In the genomic region with DNA sequence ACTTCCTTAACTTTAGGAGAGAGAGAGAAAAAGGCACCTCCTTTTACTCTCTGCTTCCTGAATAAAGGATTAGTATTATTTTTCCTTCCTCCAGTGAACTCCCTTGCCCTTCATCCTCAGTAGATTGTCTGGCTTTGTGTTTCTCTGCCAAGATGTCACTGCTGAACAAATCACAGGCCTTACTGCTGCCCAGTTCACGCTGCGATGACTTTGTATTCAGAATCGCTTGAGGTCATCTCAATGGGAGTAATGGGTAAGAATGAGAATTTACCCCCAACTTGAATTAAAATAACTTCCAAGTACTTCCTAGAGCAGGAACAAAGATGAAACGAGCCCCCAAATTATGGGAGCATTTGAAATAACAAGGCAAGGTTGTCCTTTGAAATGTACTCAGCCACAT, we compare ENCODE assay signal across 26 mouse cellular contexts.
DNase-seq lines count a peak whose midpoint lies in the region; ATAC-seq and TF ChIP-seq lines count a peak whose summit lies in the region.
"Had no signal": no experiment of that assay in that cellular context is flagged by ENCODE, and none has a peak within 500 bp of the region (broad histone marks: within the 10 kb centered on the region; RNA-seq: fewer than 3 reads in every experiment).

No protein-coding gene starts in this region.

- 0 out of 2 replicates have a peak, but pooled peaks have one; percentile 52 for ATAC-seq in hindbrain, embryonic 16.5 days
- ATAC-seq in hindbrain, embryonic 13.5 days (ENCODE audit: low FRiP score) = no peak
- ATAC-seq in midbrain, postnatal 0 days (ENCODE audit: low FRiP score) = no peak
- no peak for ATAC-seq in midbrain, embryonic 16.5 days
- ATAC-seq in liver, postnatal 0 days = no peak
- ATAC-seq: CD4-positive, CD25-positive, alpha-beta regulatory T cell, adult 4 months; inflammation-experienced regulatory T-cells, adult 6 months; liver, embryonic 12.5 days; lung, postnatal 0 days had no signal

- no peaks in the 10 kb centered on the region for H3K9me3 ChIP-seq in hindbrain, embryonic 16.5 days (ENCODE audit: control insufficient read depth, low read length)
- no peaks in the 10 kb centered on the region for H3K9me3 ChIP-seq in hindbrain, embryonic 13.5 days
- H3K9me3 ChIP-seq in midbrain, postnatal 0 days (ENCODE audit: low read length) = no peaks in the 10 kb centered on the region
- H3K9me3 ChIP-seq in midbrain, embryonic 16.5 days (replicated peaks; ENCODE audit: control insufficient read depth, low read length, poor library complexity, severe bottlenecking) = no peaks in the 10 kb centered on the region
- H3K9me3 ChIP-seq in liver, postnatal 0 days (ENCODE audit: low read length) = no peaks in the 10 kb centered on the region
- H3K9me3 ChIP-seq: embryonic facial prominence, embryonic 12.5 days; liver, embryonic 12.5 days had no signal

- DNase-seq in midbrain, postnatal 0 days (ENCODE audit: low spot score) = peak; percentile 39
- peak; percentile 44 for DNase-seq in ZHBTc4 (ENCODE audit: low read depth, low spot score)
- DNase-seq in heart, postnatal 25 days (ENCODE audit: low spot score) = no peak
- DNase-seq in liver, postnatal 0 days = no peak
- DNase-seq: adrenal gland, postnatal 10 days; cerebellum, adult 11 months; cerebellum, adult 9-11 months; gastrocnemius, postnatal 14 days; heart, postnatal 14 days; kidney, adult 11 months; kidney, postnatal 14 days; lung, adult 18-20 months; lung, postnatal 4 days; right cerebral cortex, postnatal 4 days; thymus, adult 2 months; thymus, postnatal 4 days had no signal

- WGBS in hindbrain, embryonic 16.5 days = 17% methylated on average over 4 of the region's 4 CpGs
- WGBS in hindbrain, embryonic 13.5 days = 16% methylated on average over 4 of the region's 4 CpGs
- WGBS in midbrain, postnatal 0 days = 18% methylated on average over 4 of the region's 4 CpGs
- WGBS in midbrain, embryonic 16.5 days = 12% methylated on average over 4 of the region's 4 CpGs
- WGBS in liver, postnatal 0 days (ENCODE audit: insufficient replicate concordance) = 64% methylated on average over 4 of the region's 4 CpGs

- no peak overlapping the region for H3K4me2 ChIP-seq in hindbrain, embryonic 16.5 days (ENCODE audit: low read length)
- H3K4me2 ChIP-seq in hindbrain, embryonic 13.5 days = no peak overlapping the region
- H3K4me2 ChIP-seq in midbrain, postnatal 0 days (ENCODE audit: low read depth, low read length, poor library complexity, severe bottlenecking) = no peak overlapping the region
- H3K4me2 ChIP-seq in midbrain, embryonic 16.5 days (ENCODE audit: low read length) = no peak overlapping the region
- H3K4me2 ChIP-seq in liver, postnatal 0 days (ENCODE audit: low read depth, low read length) = no peak overlapping the region
- H3K4me2 ChIP-seq: embryonic facial prominence, embryonic 12.5 days; liver, embryonic 12.5 days had no signal

- H3K4me3 ChIP-seq in hindbrain, embryonic 16.5 days (ENCODE audit: low read length) = no peak overlapping the region
- no peak overlapping the region for H3K4me3 ChIP-seq in hindbrain, embryonic 13.5 days
- no peak overlapping the region for H3K4me3 ChIP-seq in midbrain, postnatal 0 days (ENCODE audit: low read depth, low read length)
- no peak overlapping the region for H3K4me3 ChIP-seq in midbrain, embryonic 16.5 days (ENCODE audit: low read depth, low read length)
- no peak overlapping the region for H3K4me3 ChIP-seq in liver, postnatal 0 days (ENCODE audit: low read depth, low read length)
- H3K4me3 ChIP-seq: embryonic facial prominence, embryonic 12.5 days; liver, embryonic 12.5 days; megakaryocyte, embryonic 14.5 days had no signal

- no peak overlapping the region for H3K27ac ChIP-seq in hindbrain, embryonic 16.5 days (ENCODE audit: low read depth, low read length)
- no peak overlapping the region for H3K27ac ChIP-seq in hindbrain, embryonic 13.5 days
- H3K27ac ChIP-seq in midbrain, postnatal 0 days (ENCODE audit: low read depth, low read length) = no peak overlapping the region
- no peak overlapping the region for H3K27ac ChIP-seq in midbrain, embryonic 16.5 days (ENCODE audit: low read length)
- no peak overlapping the region for H3K27ac ChIP-seq in liver, postnatal 0 days (ENCODE audit: low read depth)
- H3K27ac ChIP-seq: embryonic facial prominence, embryonic 12.5 days; liver, embryonic 12.5 days; stomach, postnatal 0 days had no signal

- no peak for TF ChIP-seq EP300 in liver, postnatal 0 days (IDR thresholded peaks at IDR 0.05; ENCODE audit: low read depth)

- no peaks in the 10 kb centered on the region for H3K4me1 ChIP-seq in hindbrain, embryonic 16.5 days (ENCODE audit: control insufficient read depth, insufficient read depth, low read depth, low read length)
- H3K4me1 ChIP-seq in hindbrain, embryonic 13.5 days (replicated peaks) = peaks cover 12% of the 10 kb centered on the region
- H3K4me1 ChIP-seq in midbrain, postnatal 0 days (ENCODE audit: insufficient read depth, low read length) = peaks cover 5% of the 10 kb centered on the region; the same call in 1 of the 2 replicates
- H3K4me1 ChIP-seq in midbrain, embryonic 16.5 days (ENCODE audit: control insufficient read depth, insufficient read depth, low read length) = peaks cover 12% of the 10 kb centered on the region
- no peaks in the 10 kb centered on the region for H3K4me1 ChIP-seq in liver, postnatal 0 days (ENCODE audit: insufficient read depth)
- H3K4me1 ChIP-seq: liver, embryonic 12.5 days; megakaryocyte, embryonic 14.5 days had no signal

- no peak for TF ChIP-seq CTCF in midbrain, postnatal 0 days (IDR thresholded peaks at IDR 0.05)
- no peak for TF ChIP-seq CTCF in liver, postnatal 0 days (IDR thresholded peaks at IDR 0.05; ENCODE audit: low read depth)

- intact Hi-C loops in heart, postnatal 25 days (cut with DNase I) = no loop called here

- H3K36me3 ChIP-seq in hindbrain, embryonic 16.5 days (ENCODE audit: control insufficient read depth, insufficient read depth, low read length) = no peaks in the 10 kb centered on the region
- no peaks in the 10 kb centered on the region for H3K36me3 ChIP-seq in hindbrain, embryonic 13.5 days
- no peaks in the 10 kb centered on the region for H3K36me3 ChIP-seq in midbrain, postnatal 0 days (ENCODE audit: insufficient read depth, low read length)
- H3K36me3 ChIP-seq in midbrain, embryonic 16.5 days (ENCODE audit: control insufficient read depth, insufficient read depth, low read length) = no peaks in the 10 kb centered on the region
- H3K36me3 ChIP-seq in liver, postnatal 0 days (replicated peaks; ENCODE audit: insufficient read depth, low read length) = no peaks in the 10 kb centered on the region
- H3K36me3 ChIP-seq: embryonic facial prominence, embryonic 12.5 days; liver, embryonic 12.5 days had no signal

- H3K9ac ChIP-seq in hindbrain, embryonic 16.5 days (ENCODE audit: low read depth, low read length) = no peak overlapping the region
- H3K9ac ChIP-seq in hindbrain, embryonic 13.5 days = no peak overlapping the region
- H3K9ac ChIP-seq in midbrain, postnatal 0 days (replicated peaks; ENCODE audit: low read length, poor library complexity, severe bottlenecking) = no peak overlapping the region
- H3K9ac ChIP-seq in midbrain, embryonic 16.5 days (ENCODE audit: low read depth, low read length) = no peak overlapping the region
- no peak overlapping the region for H3K9ac ChIP-seq in liver, postnatal 0 days (replicated peaks)
- H3K9ac ChIP-seq: embryonic facial prominence, embryonic 12.5 days; liver, embryonic 12.5 days had no signal

- no peaks in the 10 kb centered on the region; the same call in 1 of the 2 replicates for H3K27me3 ChIP-seq in hindbrain, embryonic 16.5 days (replicated peaks; ENCODE audit: control insufficient read depth, insufficient read depth, low read length)
- no peaks in the 10 kb centered on the region for H3K27me3 ChIP-seq in hindbrain, embryonic 13.5 days
- H3K27me3 ChIP-seq in midbrain, postnatal 0 days (ENCODE audit: insufficient read depth, low read length) = no peaks in the 10 kb centered on the region
- no peaks in the 10 kb centered on the region for H3K27me3 ChIP-seq in midbrain, embryonic 16.5 days (ENCODE audit: control insufficient read depth, insufficient read depth, low read depth, low read length)
- no peaks in the 10 kb centered on the region for H3K27me3 ChIP-seq in liver, postnatal 0 days (ENCODE audit: insufficient read depth, low read length)
- H3K27me3 ChIP-seq: embryonic facial prominence, embryonic 12.5 days; liver, embryonic 12.5 days; megakaryocyte, embryonic 14.5 days had no signal

Comparison
In these comparisons a context has a peak if more than half of its experiments do, and no peak if none do; other contexts are left out.
1. DNase-seq: peak in midbrain, postnatal 0 days (single experiment) and ZHBTc4 (single experiment); none in heart, postnatal 25 days (single experiment) and liver, postnatal 0 days (single experiment).